Mouse (Mus musculus) neutrophil, adult 5-6 weeks (primary cell): Measurements from ENCODE around the gene Vmn1r119. TPM values are rescaled to one million over a fixed set of nuclear protein-coding genes. Genes with fewer than 3 reads are reported as not detected.
"Not testable (repeated sequence)": the region's sequence is repeated elsewhere in the genome, so short reads cannot be mapped to it uniquely, and the experiment has no call there.

Experiments used
- ATAC-seq: fragments of 151-379, 151-347 bp; 2 replicates; pipeline ENCODE4 v1.8.0; 2017; ENCODE audit warnings: mild to moderate bottlenecking, moderate TSS enrichment; ENCODE audit not compliant: insufficient number of reproducible peaks, poor library complexity, low FRiP score, severe bottlenecking; ENCODE audit errors: extremely low read depth
- total RNA-seq: library from RNA; stranded (forward); fragments of 200-1000 nt; gene quantifications from 2 replicates; pipeline ENCODE4 v1.2.3, GENCODE M21; 2017

The Vmn1r119 gene
- total RNA-seq = not detected in 2 replicates

- not testable (repeated sequence) for ATAC-seq
Measured at GRCm38 (mm10) chr7:21012355-21012754, at the start of gene Vmn1r119. Gene Vmn1r119 (minus strand): TSS chr7:21012455.

GRCm38 (mm10) chr7:21053684-21054083, 41.4 kb upstream of the Vmn1r119 start, which contains the start of gene Vmn1r120:
Gene Vmn1r120 (minus strand): TSS chr7:21053784.
- not testable (repeated sequence) for ATAC-seq

Other genes starting within 250 kb of the Vmn1r119 start
- not detected in 2 replicates for gene Vmn1r112, start 241.3 kb downstream of the Vmn1r119 start, total RNA-seq
- not detected in 2 replicates for gene Vmn1r113, start 225.2 kb downstream of the Vmn1r119 start, total RNA-seq
- gene Vmn1r114, start 200.3 kb downstream of the Vmn1r119 start, total RNA-seq = not detected in 2 replicates
- gene Vmn1r115, start 167.5 kb downstream of the Vmn1r119 start, total RNA-seq = not detected in 2 replicates
- not detected in 2 replicates for gene Vmn1r116, start 140.2 kb downstream of the Vmn1r119 start, total RNA-seq
- not detected in 2 replicates for gene Vmn1r117, start 128.3 kb downstream of the Vmn1r119 start, total RNA-seq
- not detected in 2 replicates for gene Vmn1r118, start 100.1 kb downstream of the Vmn1r119 start, total RNA-seq
- gene Vmn1r120, start 41.3 kb upstream of the Vmn1r119 start, total RNA-seq = not detected in 2 replicates
- 0.93 TPM in 1 of 2 replicates, not detected in the other for gene Vmn1r121, start 86.1 kb upstream of the Vmn1r119 start, total RNA-seq
- not detected in 2 replicates for gene Vmn1r122, start 121.7 kb upstream of the Vmn1r119 start, total RNA-seq
- not detected in 2 replicates for gene Vmn1r123, start 149.7 kb upstream of the Vmn1r119 start, total RNA-seq
- not detected in 2 replicates for gene Gm5157, start 178.0 kb upstream of the Vmn1r119 start, total RNA-seq
- gene Vmn1r124, start 248.2 kb upstream of the Vmn1r119 start, total RNA-seq = not detected in 2 replicates